Mouse (Mus musculus) fibroblast of lung, adult 2 months (primary cell): ENCODE results near the gene Gsk3a.
A peak's percentile ranks its signal among the peaks of the same experiment; 100 is the strongest.
"Not testable (repeated sequence)": the region's sequence is repeated elsewhere in the genome, so short reads cannot be mapped to it uniquely, and the experiment has no call there.

Experiments
- DNase-seq: peaks from one replicate; pipeline ENCODE4 v3.0.0-alpha.2; 2011; ENCODE audit warnings: low read depth

Gsk3a gene

GRCm38 (mm10) chr7:25273259-25274241, 35.9 kb upstream of the Gsk3a start:
- DNase-seq: no peak

- DNase-seq: no peak
These were observed 35.0 kb upstream of the Gsk3a start for GRCm38 (mm10) chr7:25272445-25273258.

DNA sequence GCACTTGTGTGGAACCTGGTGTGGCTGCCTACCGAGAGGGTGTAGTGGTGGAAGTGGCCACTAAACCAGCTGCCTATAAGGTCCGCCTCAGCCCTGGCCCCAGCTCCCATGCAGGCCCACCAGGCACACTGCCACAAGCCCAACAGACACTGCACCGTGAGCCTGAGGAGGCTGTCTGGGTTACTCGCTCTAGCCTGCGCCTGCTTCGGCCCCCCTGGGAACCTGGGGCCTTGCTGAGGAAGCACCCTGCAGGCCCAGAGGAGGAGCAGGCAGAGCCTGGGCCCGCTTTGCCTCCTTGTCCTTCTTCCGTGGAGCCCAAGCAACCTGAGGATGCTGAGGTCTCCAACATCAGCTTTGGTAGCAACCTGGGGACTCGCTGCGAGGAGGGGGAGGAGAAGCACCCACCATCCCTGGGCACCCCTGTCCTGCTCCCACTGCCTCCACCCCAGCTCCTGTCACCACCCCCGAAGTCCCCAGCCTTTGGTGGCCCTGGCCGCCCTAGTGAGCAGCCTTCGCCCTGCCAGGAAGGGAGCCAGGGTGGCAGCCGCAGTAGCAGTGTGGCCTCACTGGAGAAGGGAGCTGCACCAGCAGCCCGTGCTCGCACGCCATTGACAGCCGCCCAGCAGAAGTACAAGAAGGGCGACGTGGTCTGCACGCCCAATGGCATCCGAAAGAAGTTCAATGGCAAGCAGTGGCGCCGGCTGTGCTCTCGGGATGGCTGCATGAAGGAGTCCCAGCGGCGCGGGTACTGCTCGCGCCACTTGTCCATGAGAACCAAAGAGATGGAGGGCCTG, 34.2 kb upstream of the Gsk3a start:
- no peak for DNase-seq

DNA sequence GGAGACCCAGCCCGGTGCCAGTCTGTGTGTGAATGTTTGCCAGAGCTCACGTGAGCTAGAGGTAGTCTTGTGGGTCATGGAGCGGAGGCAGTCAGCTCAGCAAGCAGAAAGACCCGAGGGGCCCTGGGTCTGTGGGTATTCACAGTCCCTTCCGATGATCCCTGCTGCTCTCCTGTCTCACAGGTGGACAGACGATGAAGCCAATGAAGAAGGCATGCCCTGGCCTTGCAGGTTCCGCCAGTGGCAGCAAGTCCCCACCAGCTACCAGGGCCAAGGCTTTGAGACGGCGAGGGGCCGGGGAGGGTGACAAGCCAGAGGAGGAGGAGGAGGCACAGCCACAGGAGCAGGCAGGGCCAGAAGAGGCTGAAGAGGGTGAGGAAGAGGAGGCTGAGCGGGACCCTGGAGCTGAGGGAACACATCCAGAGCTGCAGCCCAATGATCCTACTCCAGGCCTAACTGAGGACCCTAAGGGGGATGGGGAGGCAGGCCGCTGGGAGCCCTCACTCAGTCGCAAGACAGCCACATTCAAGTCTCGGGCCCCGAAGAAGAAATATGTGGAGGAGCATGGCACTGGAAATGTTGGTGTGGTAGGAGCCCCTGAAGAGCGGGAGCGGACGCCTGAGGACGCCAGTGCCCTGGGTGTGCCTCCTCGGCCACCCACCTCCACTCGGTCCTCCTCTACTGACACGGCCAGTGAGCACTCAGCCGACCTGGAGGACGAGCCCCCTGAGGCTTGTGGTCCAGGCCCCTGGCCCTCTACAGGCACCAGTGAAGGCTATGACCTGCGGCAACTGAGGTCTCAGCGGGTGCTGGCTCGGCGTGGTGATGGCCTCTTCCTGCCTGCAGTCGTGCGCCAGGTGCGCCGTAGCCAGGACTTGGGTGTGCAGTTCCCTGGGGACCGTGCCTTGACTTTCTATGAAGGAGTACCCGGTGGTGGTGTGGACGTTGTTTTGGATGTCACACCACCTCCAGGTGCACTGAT, 33.3 kb upstream of the Gsk3a start:
- no peak for DNase-seq

- no peak for DNase-seq
These were observed 32.1 kb upstream of the Gsk3a start for GRCm38 (mm10) chr7:25269545-25270271.

GRCm38 (mm10) chr7:25269029-25269428, 31.4 kb upstream of the Gsk3a start:
- no peak for DNase-seq

- no peak for DNase-seq
These were observed 30.9 kb upstream of the Gsk3a start for GRCm38 (mm10) chr7:25268588-25268987.

GRCm38 (mm10) chr7:25267751-25268463, 30.3 kb upstream of the Gsk3a start:
- DNase-seq: peak; percentile 100

DNA sequence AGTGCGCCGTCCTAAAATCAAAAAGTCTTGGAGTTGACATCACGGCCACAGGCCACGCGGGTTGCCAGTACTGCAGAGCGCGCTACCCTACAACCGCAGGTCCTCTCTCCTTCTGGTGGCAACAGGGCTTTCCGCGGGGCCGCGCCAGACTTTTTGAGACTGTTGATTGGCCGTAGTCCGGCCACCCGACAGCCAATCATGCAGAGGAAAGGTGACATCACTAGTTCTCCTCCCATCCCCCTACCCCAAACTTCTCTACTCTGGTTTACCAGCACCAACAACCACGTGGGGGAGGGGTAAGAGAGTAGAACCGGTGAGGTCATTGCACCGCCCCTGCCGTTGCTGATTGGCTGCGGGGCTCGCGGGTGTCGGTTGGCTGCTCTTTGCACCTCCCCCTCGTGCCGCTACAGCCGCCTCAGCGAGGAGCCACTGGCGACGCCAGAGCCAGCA, 29.7 kb upstream of the Gsk3a start, which contains the start of gene Cic:
Gene Cic, plus strand, starts transcription at position 404 of the 450 bp plus-strand sequence.
- peak; percentile 98 for DNase-seq

GRCm38 (mm10) chr7:25266180-25266962, 28.7 kb upstream of the Gsk3a start:
- DNase-seq: no peak

GRCm38 (mm10) chr7:25265743-25266142, 28.1 kb upstream of the Gsk3a start:
- not testable (repeated sequence) for DNase-seq

- no peak for DNase-seq
These were observed 26.6 kb upstream of the Gsk3a start for GRCm38 (mm10) chr7:25263968-25264870.

DNA sequence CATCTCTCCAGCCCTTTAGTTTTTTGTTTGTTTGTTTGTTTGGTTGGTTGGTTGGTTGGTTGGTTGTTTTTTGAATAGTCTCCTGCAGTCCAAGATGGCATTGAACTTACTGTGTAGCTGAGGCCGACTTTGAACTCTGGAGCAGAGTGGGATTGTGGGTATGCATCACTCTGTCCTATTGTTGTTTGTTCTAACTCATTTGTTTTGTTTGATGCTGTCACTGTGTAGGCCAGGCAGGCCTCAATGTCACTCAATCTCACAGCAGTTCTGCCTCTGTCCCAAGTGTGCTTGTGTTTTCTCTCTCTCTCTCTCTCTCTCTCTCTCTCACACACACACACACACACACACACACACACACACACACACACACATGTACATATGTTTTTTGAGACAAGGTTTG, 24.2 kb upstream of the Gsk3a start:
- no peak for DNase-seq

DNA sequence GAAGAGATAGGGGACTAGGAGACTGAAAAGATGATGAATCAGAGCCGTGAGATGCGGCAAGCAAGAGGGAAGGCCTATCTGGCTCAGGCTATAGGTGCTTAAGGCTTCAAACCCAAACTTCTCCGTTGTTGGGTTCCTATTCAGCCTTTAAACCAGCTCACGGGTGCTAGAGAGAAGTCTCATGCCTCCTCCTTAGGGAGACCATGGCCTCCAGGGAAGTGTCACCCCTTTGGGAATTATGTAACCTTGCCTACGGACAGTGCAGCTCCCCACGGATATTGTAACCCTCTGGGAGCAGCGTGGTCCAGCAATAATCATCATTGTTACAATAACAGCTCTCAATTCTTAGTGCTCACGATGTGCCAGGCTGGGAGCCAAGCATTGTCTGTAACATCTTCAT, 14.2 kb upstream of the Gsk3a start:
- no peak for DNase-seq

GRCm38 (mm10) chr7:25251071-25251791, 13.6 kb upstream of the Gsk3a start:
- peak; percentile 56 for DNase-seq

- peak; percentile 66 for DNase-seq
These were observed 12.7 kb upstream of the Gsk3a start, which contains the start of gene Erf for GRCm38 (mm10) chr7:25250141-25250972. TSS of gene Erf (minus strand) at chr7:25250761.
